Mouse (Mus musculus) activated CD4-positive, CD25-positive, alpha-beta regulatory T cell, adult 4 months (primary cell): ENCODE measurements around the gene Tcta. TPM values are rescaled to one million over a fixed set of nuclear protein-coding genes. Genes with fewer than 3 reads are reported as not detected.
"Not testable (repeated sequence)": the region's sequence is repeated elsewhere in the genome, so short reads cannot be mapped to it uniquely, and the experiment has no call there.

Experiments
- ATAC-seq: one replicate; pipeline ENCODE4 v1.8.0; 2017
- polyA plus RNA-seq, 2 experiments: library from polyadenylated mRNA; unstranded; fragments of 100-300 nt; shearing (Covaris generic); gene quantifications; one replicate each; pipeline ENCODE4 v1.2.1; 2017

Tcta gene
- polyA plus RNA-seq = 10 to 100 TPM in 1 of 2 experiments, 1 to 10 TPM in 1; 9.7 to 13.5 TPM

DNA sequence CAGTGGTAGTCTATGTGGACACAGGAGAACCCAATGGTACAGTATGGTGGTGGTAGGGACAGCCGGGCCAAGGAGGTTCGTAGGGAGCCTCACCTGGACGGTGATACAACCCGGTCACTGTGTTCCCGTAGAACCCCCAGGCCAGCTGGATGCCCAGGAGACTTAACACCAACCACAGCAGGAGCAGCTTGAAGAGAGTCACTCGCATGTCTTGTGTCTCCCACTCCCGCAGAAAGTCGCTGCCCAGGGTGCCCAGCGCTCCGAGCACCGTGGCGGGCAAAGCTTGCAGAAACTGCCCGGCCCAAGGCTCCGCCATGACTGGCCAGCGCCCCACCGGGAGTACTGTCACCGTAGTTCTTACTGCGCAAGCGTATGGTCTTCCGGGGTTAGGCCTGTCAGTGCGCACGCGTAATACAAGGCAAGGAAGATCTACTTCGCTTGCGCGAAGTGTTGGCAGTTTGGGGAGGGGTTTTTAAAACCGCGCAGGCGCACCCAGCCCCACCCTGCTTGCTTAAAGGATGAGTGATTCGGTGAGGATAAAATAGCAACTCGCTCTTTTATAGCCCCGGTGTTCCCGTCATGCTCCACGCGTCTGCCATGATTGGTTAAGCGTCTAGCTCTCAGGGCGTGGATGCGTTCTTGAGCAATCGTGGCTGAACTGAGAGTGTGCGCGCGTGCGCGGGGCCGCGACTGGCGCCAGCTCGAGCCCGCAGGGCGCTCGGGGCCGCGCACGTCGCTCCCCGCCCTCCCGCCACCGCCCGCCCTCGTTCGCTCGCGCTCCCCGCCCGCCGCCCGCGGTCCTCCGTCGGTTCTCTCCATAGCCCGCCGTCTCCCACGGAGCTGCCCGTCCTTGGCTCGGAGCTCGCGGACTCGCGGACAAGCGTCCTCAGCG lies at the start of gene Tcta, which contains the start of gene Rhoa:
Gene Tcta (minus strand): TSS at position 532 of the 892 bp plus-strand sequence.
Gene Rhoa (plus strand): TSS at position 501 of the 892 bp plus-strand sequence.
- peak; percentile 95 for ATAC-seq

DNA sequence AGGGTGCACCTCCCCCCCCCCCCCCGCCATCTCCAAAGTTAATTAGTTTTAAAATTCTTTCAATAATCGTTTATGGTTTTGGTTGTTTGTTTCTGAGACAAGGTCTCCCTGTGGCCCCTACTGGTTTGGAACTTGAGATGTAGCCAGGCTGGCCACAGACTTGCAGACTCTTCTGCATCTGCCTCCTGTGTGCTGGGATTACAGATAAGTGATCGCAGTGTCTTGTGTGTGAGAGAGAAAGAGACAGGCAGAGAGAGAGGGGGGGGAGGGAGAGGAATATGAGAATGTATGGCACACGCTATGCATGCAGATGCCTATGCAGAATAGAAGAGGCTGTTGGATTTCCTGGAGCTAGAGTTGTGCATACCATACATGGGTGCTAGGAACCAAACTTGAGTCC lies 43.8 kb upstream of the Tcta start:
- no peak for ATAC-seq

DNA sequence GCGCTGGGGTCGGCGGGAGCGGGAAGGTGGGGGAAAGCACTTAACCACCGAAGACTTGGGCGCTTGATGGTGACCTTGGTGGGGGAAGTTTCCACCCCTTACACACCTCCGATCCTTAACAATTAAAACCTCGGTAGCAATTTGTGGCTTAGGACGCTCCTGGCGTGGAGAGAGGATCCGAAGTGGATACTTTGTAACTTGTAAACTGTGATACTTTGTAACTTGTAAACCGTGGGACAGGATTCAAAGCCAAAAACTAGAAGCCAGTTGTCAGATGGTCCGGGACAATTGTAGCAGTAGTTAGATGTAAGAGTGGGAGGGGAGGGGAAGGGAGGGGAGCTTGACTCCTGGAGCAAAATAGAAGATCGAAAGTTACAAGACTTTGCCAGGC lies 42.3 kb upstream of the Tcta start:
- ATAC-seq = no peak

DNA sequence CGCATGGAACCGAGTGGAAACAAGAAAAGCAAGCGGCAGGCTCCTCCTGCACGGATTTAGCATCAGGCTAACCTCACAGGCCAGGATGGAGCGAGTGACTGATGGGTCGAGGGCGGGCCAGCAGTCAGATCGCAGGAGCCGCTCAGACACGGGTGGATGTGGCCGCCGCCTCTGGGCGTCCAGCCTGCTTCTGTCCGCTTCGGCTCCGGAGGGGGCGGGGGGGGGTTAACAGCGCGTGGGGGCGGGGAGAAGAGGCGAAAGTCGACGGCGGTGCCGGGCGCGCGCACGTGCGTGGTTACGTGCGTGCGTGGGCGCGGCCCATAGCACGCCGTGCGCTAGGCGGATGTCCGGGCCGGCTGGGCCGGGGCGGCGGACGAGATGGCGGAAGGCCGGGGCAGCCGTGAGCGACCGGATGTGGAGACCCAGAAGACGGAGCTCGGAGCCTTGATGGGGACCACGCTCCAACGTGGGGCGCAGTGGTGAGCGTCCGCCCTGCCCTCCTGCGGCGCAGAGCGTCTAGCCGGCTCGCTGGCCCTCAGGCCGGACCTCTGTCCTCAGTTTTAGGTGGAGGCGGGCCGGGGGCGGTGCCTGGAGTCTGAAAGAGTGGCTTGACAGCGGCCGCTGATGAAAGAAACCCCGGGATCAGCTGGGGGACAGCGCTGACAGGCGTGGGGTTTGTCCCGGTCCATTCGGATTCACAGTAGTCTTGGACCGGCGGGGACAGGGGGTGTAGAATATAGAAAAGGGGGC lies 41.8 kb upstream of the Tcta start, which contains the start of gene Usp4:
Gene Usp4 (plus strand): TSS at position 314 of the 750 bp plus-strand sequence.
- ATAC-seq = peak; percentile 84

DNA sequence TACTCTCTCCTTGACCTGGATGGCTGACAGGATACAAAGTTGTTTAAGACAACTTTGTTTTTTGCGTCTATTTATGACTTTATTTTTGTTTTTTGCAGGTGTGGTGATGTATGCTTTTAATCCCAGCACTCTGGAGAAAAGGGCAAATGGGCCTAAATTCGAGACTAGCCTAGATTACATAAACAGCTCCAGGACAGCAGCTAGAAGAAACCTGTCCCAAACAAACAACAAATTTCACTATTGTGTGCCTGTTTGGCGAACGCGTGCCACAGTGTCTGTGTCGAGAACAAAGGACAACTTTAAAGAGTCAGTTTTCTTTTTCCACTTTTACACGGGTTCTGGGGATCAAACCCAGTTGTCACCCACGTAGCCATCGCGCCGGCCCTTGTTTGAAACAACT lies 41.1 kb upstream of the Tcta start:
- ATAC-seq = no peak

DNA sequence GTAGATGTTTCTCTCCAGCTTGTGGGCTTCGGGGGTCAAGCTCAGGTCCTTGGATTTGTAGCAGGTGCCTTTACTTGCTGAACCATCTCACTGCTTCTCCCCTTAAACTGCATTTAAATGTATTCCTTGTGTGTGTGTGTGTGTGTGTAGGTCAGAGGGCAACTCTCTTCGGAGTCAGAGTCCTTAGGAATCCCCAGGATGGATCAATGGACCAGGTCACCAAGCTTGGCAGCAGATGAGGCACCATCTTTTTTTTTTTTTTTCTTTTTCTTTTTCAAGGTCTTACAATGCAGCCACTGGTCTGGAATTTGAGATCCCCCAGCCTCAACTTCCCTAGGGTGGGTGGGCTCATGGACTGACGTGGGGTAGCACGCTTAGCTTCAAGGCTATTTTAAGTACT lies 38.5 kb upstream of the Tcta start:
- no peak for ATAC-seq

DNA sequence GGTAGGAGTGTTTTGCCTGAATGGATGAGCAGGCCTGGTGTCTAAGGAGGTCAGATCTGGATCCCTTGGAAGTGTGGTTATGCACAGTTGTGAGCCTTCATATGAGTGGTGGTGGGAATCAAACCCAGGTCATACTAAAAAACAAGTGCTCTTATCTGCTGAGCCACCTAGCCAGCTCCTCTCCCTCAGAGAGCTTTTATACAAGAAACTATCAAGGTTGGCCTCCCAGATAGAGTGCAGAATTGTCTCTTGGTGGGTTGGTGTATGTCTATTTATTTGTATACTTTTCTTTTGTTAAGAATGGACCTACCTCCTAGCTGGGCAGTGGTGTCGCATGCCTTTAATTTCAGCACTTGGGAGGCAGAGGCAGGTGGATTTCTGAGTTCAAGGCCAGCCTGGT lies 37.9 kb upstream of the Tcta start:
- no peak for ATAC-seq

DNA sequence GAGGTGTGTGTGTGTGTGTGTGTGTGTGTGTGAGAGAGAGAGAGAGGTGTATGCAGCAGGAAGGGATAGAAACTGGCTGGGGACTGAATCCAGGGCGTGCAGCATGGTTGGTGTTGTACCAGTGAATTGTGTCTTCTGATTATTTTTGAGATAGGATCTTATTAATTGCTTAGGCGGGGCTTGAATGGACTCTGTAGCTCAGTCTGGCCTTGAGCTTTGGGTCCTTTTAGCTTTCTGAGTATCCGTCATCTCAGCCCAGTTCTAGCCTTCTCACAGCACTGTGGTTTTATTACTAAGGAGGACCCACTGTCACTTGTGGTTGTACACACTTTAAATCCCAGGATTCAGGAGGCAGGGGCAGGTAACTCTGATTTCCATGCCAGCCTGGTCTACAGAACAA lies 37.4 kb upstream of the Tcta start:
- ATAC-seq = no peak

DNA sequence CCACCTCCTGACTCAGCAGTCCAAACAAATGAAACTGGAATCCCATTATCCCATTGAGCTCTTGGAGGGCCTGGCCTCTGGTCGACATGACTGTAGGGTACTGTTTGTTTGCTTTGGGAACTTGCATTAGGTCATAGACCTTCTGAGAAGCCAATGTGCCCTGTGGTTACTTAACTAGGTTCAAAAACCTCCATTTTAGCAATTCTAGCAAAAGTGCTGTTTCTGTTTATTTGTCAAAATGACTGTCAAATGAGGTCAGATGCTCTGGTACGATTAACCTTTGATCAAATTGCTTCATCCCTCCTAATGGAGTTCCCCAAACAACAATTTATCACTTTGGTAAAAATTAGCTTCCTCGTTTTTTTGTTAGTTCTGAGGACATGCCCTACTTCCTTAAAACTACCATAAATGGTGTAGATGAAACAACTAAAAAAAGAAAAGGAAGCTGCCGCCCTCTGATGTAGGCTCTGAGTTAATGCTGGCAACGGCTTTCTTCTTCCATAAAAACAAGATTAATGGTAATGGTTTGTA lies 36.4 kb upstream of the Tcta start:
- no peak for ATAC-seq

DNA sequence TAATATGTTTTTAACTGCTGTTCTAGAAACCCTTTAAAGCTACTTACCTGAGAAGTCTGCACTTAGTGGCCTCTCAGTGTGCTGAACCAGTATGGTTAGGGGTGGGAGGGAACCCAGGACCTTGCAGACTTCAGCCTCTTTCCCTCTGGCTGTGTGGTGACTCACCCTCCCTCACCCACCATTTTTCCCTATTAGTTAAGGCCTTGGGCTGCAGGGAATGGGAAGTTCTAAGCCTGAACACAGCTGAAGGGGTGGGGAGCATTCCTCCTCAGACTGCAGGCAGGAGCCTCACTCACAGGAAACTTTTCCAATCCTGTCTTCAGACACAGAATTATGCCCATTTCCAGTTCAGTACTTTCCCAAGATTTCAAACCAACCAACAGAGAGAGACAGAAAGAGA lies 35.8 kb upstream of the Tcta start:
- ATAC-seq = no peak

DNA sequence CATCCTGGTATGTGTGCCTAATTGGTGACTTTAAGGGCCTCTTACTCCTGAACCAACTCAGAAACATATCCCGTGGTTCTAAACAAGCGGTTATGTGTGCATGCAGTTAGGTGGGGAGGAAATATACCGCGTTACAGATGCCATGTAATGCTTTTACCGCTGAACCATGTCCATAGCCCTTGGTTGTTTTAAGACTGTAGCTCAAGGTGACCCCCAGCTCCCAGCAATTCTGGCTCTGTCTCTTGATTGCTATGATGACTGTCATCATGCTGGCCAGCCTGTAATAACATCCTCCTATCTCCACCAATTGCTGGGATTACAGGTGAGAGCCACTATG lies 35.1 kb upstream of the Tcta start:
- no peak for ATAC-seq

DNA sequence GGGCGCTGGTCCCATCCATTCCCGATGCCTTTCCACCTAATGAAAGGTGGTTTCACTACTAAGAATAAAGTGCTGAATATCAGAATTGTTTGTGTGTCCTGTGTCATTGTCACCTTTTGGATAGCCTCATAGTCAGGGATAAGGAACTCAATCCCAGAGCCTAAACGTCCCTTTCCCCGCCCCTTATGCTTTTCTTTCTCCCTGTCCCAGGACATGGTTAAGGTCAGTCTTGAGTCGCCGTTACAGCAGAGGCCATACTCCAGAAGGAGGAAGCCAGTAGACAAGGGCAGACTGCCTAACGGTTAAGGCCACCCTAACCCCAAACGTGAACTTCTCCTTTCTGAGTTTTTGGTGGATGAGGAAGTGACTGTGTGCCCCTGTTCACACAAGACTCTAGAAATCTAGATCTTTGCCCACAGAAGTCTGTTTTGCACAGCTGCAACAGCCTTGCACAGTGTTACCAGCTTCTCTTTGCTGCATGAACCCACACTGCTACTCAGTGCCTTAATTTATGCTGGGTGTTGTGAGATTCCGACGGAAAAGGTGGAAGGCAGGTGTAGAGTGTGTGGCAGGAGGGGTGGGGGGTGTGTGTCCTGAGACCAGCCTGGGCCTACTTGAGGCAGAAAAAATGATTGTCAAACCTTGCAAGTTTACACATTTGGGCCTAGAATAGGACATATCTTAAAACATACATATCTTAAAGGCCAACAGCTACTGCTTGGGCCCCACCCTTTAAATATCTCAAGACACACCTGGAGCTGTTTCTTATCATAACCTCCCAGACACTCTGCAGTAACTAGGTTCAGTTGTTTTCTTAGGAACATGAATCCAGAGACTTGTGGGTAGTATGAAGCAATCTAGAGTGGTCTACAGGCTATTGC lies 34.5 kb upstream of the Tcta start:
- no peak for ATAC-seq

DNA sequence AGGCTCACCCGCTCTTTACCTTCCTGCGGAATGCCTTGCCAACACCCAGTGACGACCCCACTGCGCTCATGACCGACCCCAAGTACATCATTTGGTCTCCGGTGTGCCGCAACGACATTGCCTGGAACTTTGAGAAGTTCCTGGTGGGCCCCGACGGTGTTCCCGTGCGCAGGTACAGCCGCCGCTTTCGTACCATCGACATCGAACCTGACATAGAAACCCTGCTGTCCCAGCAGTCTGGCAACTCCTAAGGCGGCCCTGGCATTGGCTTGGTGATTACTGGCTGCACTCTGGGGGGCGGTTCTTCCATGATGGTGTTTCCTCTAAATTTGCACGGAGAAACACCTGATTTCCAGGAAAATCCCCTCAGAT lies 33.9 kb upstream of the Tcta start:
- no peak for ATAC-seq

DNA sequence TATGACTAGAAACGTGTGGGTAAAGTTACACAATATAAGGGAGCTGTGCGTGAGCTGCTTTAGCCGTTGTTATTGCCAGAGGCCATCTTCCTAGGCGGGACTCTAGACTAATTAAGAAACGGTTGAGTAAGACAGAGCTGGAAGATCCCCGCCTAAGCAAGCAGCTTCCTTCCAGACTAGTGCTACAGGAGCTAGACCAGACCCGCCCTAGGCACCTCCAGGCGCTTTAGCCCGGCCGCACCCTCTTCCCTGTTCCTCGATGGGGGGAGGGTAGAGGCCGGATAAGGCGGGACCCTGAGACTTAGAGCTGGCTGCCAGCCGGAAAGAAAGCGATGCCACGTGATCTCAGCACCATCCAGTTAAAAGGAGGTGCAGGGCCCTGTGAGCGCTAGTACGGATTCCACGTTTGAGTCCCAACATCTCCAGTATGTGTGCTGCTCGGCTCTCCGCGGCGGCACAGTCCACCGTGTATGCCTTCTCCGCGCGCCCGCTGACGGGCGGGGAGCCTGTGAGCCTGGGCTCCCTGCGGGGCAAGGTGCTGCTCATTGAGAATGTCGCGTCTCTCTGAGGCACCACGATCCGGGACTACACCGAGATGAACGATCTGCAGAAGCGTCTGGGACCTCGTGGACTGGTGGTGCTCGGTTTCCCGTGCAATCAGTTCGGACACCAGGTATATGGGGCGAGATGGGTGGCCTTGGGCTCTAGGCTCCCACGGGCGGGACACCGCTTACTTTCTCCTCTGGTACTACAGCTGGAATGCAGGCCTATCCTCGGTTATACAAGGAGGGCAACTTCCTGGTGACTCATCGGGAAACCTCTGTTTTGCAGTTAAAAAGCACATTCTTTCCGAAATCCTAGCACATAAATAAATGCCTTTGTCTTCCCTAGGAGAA lies 33.2 kb upstream of the Tcta start, which contains the start of gene Gpx1:
Gene Gpx1 (plus strand): TSS at position 18 of the 896 bp plus-strand sequence.
- peak; percentile 95 for ATAC-seq

DNA sequence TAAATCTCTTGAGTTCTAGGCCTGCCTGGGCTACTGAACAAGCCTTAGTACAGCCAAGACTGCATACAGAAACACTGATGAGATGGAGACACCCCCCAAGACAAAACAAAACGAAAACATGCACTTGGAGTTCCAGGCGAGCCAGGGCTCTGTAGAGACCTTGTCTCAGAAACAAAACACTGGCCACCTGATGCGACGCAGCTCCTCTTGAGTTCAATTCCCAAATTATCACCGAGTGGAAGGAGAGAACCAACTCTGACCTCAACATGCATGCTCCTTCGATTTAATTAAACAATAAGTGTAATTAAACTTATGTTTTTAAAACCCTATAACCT lies 32.6 kb upstream of the Tcta start:
- no peak for ATAC-seq

DNA sequence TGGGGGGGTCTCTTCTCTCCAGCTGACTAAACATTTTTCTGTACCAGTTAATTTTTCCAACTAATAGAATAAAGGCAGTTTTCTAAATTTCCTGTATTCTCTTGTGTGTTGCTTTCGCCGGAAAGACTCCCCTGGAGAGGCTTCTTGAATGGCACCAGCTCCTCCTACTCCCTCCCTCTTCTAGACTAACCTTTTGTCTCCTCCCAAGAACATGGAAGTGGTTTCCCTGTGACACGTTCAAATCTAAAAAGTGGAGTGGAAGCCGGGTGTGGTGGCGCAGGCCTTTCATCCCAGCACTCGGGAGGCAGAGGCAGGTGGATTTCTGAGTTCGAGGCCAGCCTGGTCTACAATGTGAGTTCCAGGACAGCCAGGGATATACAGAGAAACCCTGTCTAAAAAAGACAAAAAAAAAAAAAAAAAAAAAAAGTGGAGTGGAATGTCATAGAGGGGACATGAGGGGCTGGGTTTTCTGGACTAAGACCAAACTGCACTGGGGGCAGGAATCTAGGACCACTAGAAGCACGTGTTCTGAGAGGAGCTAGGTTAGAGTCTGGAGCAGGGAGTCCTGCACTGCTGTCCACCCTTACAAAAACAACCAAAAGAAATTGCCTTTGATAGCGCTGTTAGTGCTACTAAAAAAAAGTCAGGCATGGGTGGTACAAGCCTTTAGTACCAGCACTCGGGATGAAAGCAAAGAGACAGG lies 32.0 kb upstream of the Tcta start:
- no peak for ATAC-seq

DNA sequence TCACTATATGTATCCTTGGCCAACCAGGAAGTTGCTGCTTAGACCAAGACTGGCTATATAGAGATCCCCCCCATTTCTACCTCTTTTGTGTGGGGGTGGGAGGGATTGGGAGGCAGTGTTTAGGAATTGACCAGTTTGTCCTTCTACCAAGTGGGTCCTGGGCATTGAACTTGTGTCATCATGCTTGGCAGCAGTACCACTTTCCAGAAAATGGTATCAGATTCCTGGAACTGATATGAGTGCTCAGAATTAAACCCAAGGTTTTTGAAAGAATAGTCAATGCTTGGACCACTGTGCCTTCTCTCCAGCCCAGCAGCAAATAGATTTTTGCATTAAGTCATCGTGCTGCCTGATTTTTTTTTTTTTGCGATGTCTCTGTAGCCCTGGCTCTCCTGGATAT lies 19.9 kb upstream of the Tcta start:
- ATAC-seq = no peak

DNA sequence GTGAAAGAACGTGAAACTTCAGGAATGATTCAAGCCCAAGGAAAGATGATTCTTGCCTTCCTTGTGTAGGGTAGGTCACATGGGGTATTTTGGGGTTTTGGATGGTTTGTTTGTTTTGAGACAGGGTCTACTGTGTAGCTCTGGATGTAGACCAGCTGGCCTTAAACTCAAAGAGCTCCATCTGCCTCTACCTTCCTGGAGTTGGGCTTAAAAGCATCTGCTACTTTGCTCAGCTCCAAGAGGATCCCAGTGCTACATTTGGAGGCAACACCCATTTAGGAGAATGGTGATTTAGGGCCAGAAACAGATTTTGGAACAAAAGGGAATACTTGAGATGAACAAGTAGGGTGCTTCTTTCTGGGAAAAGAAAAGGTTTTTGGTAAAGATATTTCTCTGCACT lies 18.8 kb upstream of the Tcta start:
- no peak for ATAC-seq

DNA sequence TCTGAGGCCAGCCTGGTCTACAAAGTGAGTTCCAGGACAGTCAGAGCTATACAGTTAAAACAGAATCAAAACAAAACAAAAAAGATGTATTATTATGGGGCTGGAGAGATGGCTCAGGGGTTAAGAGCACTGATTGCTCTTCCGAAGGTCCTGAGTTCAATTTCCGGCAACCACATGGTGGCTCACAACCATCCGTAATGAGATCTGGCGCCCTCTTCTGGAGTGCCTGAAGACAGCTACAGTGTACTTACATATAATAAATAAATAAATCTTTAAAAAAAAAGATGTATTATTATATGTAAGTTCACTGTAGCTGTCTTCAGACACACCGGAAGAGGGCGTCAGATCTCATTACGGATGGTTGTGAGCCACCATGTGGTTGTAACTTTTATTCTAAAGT lies 16.1 kb upstream of the Tcta start:
- not testable (repeated sequence) for ATAC-seq

DNA sequence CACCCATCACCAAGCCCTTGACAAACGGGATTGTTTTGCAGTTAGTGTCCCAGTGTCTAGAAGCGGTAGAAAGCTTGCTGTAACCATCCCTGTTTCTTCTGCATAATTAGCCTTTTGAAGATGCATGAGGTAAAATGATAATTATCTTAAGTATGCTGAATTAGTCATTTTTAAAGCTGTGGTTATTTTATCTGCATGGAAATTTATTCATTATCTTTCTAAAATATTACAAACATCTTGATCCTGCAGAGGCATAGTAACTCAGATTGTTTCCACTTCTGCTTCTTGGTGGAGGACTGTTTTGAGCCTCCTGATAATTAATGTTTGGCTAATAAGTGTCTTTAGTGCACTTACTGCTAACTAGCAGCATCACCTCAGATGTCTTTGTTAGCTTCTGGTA lies 12.5 kb upstream of the Tcta start:
- no peak for ATAC-seq

DNA sequence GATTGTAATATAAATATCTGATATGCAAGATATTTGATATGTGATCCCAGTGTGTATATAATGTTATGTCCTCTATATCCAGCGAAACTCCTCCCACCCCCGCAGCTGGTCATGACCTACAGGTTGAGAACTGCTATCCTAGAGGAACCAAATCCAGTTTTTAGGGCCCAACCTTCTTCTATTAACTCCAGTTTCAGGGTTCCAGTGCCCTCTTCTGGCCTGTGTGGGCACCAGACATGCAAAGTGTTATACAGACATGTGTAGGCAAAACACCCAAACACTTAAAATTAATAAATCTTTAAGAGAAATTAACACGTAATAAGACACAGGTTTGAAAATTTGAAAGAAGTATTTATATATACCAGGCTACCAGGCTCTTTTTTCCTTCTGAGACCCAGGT lies 11.6 kb upstream of the Tcta start:
- ATAC-seq = no peak
